Mouse (Mus musculus) lung, embryonic 14.5 days (tissue): Measurements from ENCODE around the gene Dclk1. TPM values are rescaled to one million over a fixed set of nuclear protein-coding genes. Genes with fewer than 3 reads are reported as not detected.

Experiments
- ATAC-seq: fragments of 200-750 bp; cut with Nextera tagmentation; 2 replicates; pipeline ENCODE4 v1.8.0; 2017; ENCODE audit warnings: mild to moderate bottlenecking, moderate TSS enrichment, moderate library complexity; ENCODE audit not compliant: insufficient read depth
- DNase-seq: peaks from one replicate; pipeline ENCODE4 v3.0.0-alpha.2; 2015
- H3K27ac ChIP-seq: fragments of 300-500 bp; sonication (generic); 2 replicates; pipeline ENCODE4 v1.5.1; 2014; ENCODE audit warnings: low read depth, mild to moderate bottlenecking, moderate library complexity
- H3K27me3 ChIP-seq: fragments of 300-500 bp; sonication (generic); 2 replicates; pipeline ENCODE4 v1.6.1; 2014; ENCODE audit warnings: low read length, control low read depth; ENCODE audit not compliant: insufficient read depth
- H3K36me3 ChIP-seq: fragments of 300-500 bp; sonication (generic); 2 replicates; pipeline ENCODE4 v1.6.1; 2014; ENCODE audit warnings: control low read depth; ENCODE audit not compliant: insufficient read depth
- H3K4me1 ChIP-seq: fragments of 300-500 bp; sonication (generic); 2 replicates; pipeline ENCODE4 v1.6.1; 2014; ENCODE audit warnings: antibody characterized with exemption, control low read depth; ENCODE audit not compliant: insufficient read depth
- H3K4me2 ChIP-seq: fragments of 300-500 bp; sonication (generic); 2 replicates; pipeline ENCODE4 v1.6.1; 2014; ENCODE audit warnings: mild to moderate bottlenecking
- H3K4me3 ChIP-seq: fragments of 300-500 bp; sonication (generic); 2 replicates; pipeline ENCODE4 v1.5.1; 2014; ENCODE audit warnings: low read depth, low read length
- H3K9ac ChIP-seq: fragments of 300-500 bp; sonication (generic); 2 replicates; pipeline ENCODE4 v1.6.1; 2014
- H3K9me3 ChIP-seq: fragments of 300-500 bp; sonication (generic); 2 replicates; pipeline ENCODE4 v1.6.1; 2016; ENCODE audit warnings: low read depth, low read length, control low read depth
- CTCF ChIP-seq: IDR thresholded peaks from 2 replicates; pipeline ENCODE4 v1.5.1; 2016; ENCODE audit warnings: antibody characterized with exemption, low read depth
- WGBS: fragments of 180-500 bp; shearing (Covaris S2); extraction: QIAGEN DNeasy Blood & Tissue Kit; methylation state at CpG from one replicate; pipeline ENCODE4 v1.1.7; 2014; 5-methylcytosine and 5-hydroxymethylcytosine counted together
- polyA plus RNA-seq: library from polyadenylated mRNA; unstranded; fragments of >200 nt; fragmentation: Nextera tagmentation; extraction: Ambion mirVana; gene quantifications from 2 replicates; pipeline ENCODE4 v1.2.1, GENCODE M21; 2014

Gene Dclk1
- polyA plus RNA-seq, 1 experiment from 2014 or later = 11.3 TPM

DNA sequence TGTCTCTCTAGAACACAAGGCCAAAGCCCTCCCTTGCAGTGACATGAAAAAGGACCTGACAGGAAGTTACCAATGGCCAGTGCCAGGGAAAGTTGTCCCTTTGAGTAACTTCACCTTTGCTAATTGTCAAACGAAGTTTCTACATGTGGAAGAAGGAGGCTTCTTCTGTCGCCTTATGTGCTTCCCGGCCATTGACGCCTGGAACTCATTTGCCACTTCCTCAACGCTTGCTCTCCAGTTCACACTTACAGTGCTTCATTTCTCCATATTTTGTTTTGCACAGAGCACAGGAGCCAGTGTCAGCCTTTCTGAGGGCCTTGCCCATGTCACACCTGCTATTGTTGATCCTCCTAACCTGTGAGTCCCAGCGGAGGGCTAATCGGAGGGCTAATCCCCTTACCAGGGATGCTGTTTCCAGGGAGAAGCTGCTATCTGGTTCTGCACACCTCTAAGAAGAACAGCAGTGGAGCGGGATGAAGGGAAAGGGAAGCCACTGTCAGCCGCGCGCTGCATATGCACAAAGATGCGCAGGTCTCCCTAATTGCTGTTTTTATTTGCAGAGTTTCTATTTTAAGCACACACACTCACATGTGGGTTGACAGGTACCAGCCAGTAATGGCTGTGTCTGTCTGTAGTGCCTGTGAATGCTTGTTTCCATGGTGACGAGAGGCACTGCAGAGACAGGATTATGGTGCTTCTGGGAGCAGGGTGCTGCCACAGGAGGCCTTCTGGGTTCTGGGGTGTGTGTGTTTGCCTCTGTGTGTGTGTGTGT, 109.3 kb downstream of the Dclk1 start:
- Histone ChIP-seq H3K27ac (no peak overlapping the region), H3K27me3 (no peaks in the 10 kb centered on the region), H3K36me3 (no peaks in the 10 kb centered on the region), H3K4me2 (no peak overlapping the region), H3K9ac (no peak overlapping the region), H3K9me3 (no peaks in the 10 kb centered on the region), H3K4me1 (no peaks in the 10 kb centered on the region; the same call in 1 of the 2 replicates), H3K4me3 (no peak overlapping the region)
- 57% methylated on average over 13 of the region's 13 CpGs for WGBS
- DNase-seq = peak; percentile 30
- no peak for ATAC-seq
- TF ChIP-seq CTCF = no peak

DNA sequence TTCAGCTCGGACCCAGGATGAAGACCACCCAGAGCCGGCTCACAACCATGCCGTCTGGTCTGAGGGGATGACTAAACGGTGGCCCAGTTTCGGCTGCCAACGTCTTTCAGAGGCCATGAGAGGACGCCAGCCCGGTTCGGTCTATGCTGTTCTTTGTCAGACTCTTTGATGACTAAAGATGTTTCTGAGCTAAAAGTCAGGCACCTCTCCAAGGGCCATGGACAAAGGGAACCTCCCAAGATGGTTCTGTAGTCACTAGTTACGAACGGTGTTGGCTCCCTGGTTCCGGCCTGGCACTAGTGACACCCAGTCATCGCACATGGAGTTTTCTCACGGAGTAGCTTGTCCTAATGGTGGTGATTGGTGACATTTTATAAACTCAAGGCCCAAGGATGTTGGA, 110.4 kb downstream of the Dclk1 start:
- no peaks in the 10 kb centered on the region for H3K27me3 ChIP-seq
- no peaks in the 10 kb centered on the region for H3K36me3 ChIP-seq
- no peak overlapping the region for H3K9ac ChIP-seq
- no peak for TF ChIP-seq CTCF
- WGBS = 76% methylated on average over 14 of the region's 14 CpGs
- no peaks in the 10 kb centered on the region for H3K9me3 ChIP-seq
- H3K4me1 ChIP-seq = no peaks in the 10 kb centered on the region; the same call in 1 of the 2 replicates
- H3K4me3 ChIP-seq = no peak overlapping the region
- no peak for ATAC-seq
- no peak overlapping the region for H3K4me2 ChIP-seq
- DNase-seq = no peak
- no peak overlapping the region for H3K27ac ChIP-seq

DNA sequence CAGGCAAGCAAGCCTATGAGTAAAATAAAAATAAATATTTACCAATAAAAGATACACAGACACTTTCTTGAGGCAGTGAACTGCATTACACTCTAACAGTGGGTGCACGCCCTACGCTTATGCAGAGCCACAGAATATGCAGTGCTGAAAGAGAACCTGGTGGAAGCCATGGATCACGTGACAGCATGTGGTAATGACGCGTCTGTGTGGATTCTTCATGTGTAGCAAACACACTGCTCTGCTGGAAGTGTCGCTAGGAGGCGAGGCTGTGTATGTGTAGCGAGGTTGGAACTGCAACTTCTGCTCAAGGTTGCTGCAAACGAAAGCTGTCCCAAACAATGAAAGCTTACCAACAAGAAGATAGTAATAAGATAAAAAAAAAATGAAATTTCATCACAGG, 111.0 kb downstream of the Dclk1 start:
- TF ChIP-seq CTCF = no peak
- no peak overlapping the region for H3K27ac ChIP-seq

DNA sequence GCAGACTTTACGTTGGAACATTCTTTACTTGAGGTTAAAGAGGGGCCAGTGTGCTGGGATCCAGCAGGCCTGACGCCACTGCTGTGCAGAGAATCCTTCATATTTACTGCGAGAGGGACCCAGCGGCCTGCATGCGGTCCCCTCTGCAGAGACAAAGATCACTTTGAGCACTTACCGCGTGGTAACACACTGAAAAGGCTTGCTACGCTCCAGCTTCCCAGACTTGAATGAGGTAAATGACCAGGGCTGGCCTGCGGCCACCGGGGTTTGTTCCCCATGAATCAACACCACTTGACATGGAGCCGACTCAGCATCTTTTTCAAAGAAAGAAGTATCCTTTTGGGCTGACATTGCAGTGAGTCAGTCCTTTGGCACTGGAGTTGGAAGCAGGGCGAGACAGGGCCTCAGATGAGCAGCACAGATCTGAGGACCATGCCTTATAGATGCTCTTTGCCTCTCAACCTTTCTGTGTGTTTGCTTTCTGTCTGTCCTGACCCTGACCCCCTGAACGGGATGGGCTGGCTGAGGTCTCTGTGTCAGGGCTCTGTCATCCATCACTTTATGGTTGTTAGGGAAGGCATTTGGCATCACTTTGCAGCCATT, 111.8 kb downstream of the Dclk1 start:
- WGBS = 32% methylated on average over 13 of the region's 13 CpGs
- ATAC-seq = peak; percentile 33; the same call in 1 of the 2 replicates
- Histone ChIP-seq H3K36me3 (no peaks in the 10 kb centered on the region), H3K4me1 (no peaks in the 10 kb centered on the region; the same call in 1 of the 2 replicates), H3K4me3 (no peak overlapping the region), H3K9me3 (no peaks in the 10 kb centered on the region), H3K27ac (0 out of 2 replicates have a peak overlapping the region, but pooled peaks have one; percentile 16), H3K27me3 (no peaks in the 10 kb centered on the region), H3K4me2 (no peak overlapping the region), H3K9ac (no peak overlapping the region)
- no peak for TF ChIP-seq CTCF
- DNase-seq = peak; percentile 56

More for the DNA sequence above, 111.0 kb downstream of the Dclk1 start:
- 75% methylated on average over 9 of the region's 9 CpGs for WGBS
- Histone ChIP-seq H3K27me3 (no peaks in the 10 kb centered on the region), H3K36me3 (no peaks in the 10 kb centered on the region), H3K4me1 (no peaks in the 10 kb centered on the region; the same call in 1 of the 2 replicates), H3K9ac (no peak overlapping the region), H3K4me3 (no peak overlapping the region), H3K9me3 (no peaks in the 10 kb centered on the region), H3K4me2 (no peak overlapping the region)
- ATAC-seq (no peak), DNase-seq (no peak)

DNA sequence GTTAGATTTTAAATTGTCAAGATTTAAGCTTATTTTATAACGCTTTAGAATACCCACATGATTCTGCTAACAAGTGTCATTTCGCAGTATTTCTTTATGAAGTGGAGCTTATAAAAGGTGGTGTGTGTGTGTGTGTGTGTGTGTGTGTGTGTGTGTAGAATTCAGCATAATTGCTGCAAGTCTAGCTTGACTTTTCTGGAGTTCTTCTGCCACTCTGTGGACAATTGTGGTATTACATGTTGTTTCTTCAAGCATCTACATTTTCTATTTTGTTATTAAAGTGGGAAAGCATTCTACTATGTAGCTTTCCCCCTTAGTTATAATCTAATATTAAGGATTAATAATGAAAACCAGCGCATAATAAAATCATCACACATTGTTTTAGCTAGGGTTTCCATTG, 112.6 kb downstream of the Dclk1 start:
- peak; percentile 93 for DNase-seq
- peak; percentile 82 for TF ChIP-seq CTCF
- Histone ChIP-seq H3K4me1 (no peaks in the 10 kb centered on the region; the same call in 1 of the 2 replicates), H3K4me2 (no peak overlapping the region), H3K36me3 (no peaks in the 10 kb centered on the region), H3K9me3 (no peaks in the 10 kb centered on the region), H3K27ac (no peak overlapping the region), H3K27me3 (no peaks in the 10 kb centered on the region), H3K4me3 (no peak overlapping the region), H3K9ac (no peak overlapping the region)
- 24% methylated on average over 3 of the region's 3 CpGs for WGBS
- no peak for ATAC-seq

DNA sequence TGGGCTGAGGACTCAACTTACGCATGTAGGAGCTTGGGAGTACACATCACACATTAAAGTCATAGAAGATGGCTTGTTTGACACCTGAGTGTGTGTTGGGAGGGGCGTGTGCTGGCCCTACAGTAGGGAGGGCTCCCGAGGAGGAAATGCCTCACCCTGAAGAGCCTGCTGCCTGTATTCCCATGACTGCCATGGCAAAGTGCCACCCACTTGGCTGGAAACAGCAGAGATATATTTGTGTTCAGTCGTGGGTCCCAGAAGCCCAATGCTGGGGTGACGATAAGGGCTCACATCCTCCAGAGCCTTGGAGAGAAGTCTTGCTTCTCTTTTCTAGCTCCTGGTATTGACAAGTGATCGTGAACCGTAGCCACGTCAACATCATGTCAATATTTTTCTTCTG, 116.3 kb downstream of the Dclk1 start:
- no peaks in the 10 kb centered on the region for H3K36me3 ChIP-seq
- no peak overlapping the region for H3K9ac ChIP-seq
- DNase-seq (no peak), ATAC-seq (no peak)
- H3K4me2 ChIP-seq = no peak overlapping the region
- H3K27me3 ChIP-seq = no peaks in the 10 kb centered on the region
- TF ChIP-seq CTCF = no peak
- no peaks in the 10 kb centered on the region for H3K4me1 ChIP-seq
- H3K4me3 ChIP-seq = no peak overlapping the region
- no peak overlapping the region for H3K27ac ChIP-seq
- WGBS = 79% methylated on average over 8 of the region's 8 CpGs
- H3K9me3 ChIP-seq = no peaks in the 10 kb centered on the region

DNA sequence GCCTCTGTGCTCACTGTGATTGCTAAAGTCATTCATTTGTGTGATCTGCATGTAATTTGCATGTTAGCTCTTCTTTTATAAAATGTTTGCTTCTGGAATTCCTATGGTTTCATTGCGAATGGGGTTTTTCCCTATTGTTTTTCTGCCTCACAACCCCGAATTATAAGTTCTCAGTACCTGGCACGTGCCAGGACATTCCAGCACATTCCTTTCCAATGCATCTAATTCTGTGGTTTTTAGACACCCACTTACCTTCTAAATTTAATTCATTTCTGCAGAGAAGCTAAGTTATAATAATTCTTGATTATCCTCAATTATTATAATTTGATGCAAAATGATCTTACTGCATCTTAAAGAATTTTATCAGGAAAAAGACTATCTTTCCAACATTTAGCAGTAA, 118.7 kb downstream of the Dclk1 start:
- Histone ChIP-seq H3K36me3 (no peaks in the 10 kb centered on the region), H3K27ac (no peak overlapping the region), H3K4me3 (no peak overlapping the region), H3K4me1 (no peaks in the 10 kb centered on the region), H3K4me2 (no peak overlapping the region), H3K9ac (no peak overlapping the region), H3K27me3 (no peaks in the 10 kb centered on the region), H3K9me3 (no peaks in the 10 kb centered on the region)
- ATAC-seq (no peak), DNase-seq (no peak)
- 87% methylated on average over 3 of the region's 3 CpGs for WGBS
- TF ChIP-seq CTCF = no peak
